Mouse (Mus musculus): ENCODE measurements around the gene Actn1.

GRCm38 (mm10) chr12:80153078-80153477, 107.1 kb downstream of the Actn1 start:
- TF ChIP-seq CTCF (IDR thresholded peaks at IDR 0.05; ENCODE audit: insufficient read depth, low read length) (no peak), POLR2A (IDR thresholded peaks at IDR 0.05; ENCODE audit: borderline replicate concordance, extremely low read depth, low read depth, low read length) (no peak)

Data from lung, adult 2 months (tissue).